Mouse (Mus musculus): ENCODE measurements around the gene Hecw2. TPM values are rescaled to one million over a fixed set of nuclear protein-coding genes. Genes with fewer than 3 reads are reported as not detected.
A peak's percentile ranks its signal among the peaks of the same experiment; 100 is the strongest.

The Hecw2 gene
- total and polyA plus RNA-seq, 3 experiments = 1.6 to 18.8 (median 11.9) TPM

DNA sequence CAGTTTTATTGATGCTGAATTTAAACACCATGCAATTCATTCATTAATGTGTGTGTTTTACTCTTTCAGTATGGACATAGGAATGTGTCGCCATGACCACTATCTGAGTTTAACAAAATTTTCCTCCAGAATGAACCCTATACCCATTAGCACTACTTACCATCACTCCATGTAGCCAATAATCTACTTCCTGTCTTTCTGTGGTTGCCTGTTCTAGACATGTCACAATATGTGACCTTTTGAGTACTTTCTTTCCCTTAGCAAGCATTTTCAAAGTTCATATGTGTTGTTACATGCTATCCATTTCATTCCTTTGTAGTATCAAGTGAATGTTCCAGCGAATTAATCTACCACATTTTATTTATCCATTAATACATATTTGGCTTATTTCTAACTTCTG is 294.6 kb downstream of the Hecw2 start:
- Histone ChIP-seq H3K36me3 (ENCODE audit: control insufficient read depth, insufficient read depth, low read length) (no peaks in the 10 kb centered on the region), H3K27ac (no peak overlapping the region), H3K79me2 (replicated peaks; ENCODE audit: control insufficient read depth, insufficient read depth, low read length) (no peaks in the 10 kb centered on the region), H3K9ac (ENCODE audit: low read depth, low read length) (no peak overlapping the region), H3K4me1 (ENCODE audit: control insufficient read depth, insufficient read depth, low read length) (no peaks in the 10 kb centered on the region), H3K27me3 (ENCODE audit: control insufficient read depth, insufficient read depth, low read length) (no peaks in the 10 kb centered on the region), H3K4me3 (no peak overlapping the region)
- no peak for TF ChIP-seq EP300 (IDR thresholded peaks at IDR 0.05; ENCODE audit: insufficient read depth, low read depth, low read length)
- no peak for TF ChIP-seq CTCF (IDR thresholded peaks at IDR 0.05)
- no peak for TF ChIP-seq POLR2A (IDR thresholded peaks at IDR 0.05; ENCODE audit: insufficient read depth, low read depth, low read length)
- intact Hi-C loops (cut with DNase I) = no loop called here
- no peak for DNase-seq
- WGBS = 97% methylated on average over 2 of the region's 2 CpGs

DNA sequence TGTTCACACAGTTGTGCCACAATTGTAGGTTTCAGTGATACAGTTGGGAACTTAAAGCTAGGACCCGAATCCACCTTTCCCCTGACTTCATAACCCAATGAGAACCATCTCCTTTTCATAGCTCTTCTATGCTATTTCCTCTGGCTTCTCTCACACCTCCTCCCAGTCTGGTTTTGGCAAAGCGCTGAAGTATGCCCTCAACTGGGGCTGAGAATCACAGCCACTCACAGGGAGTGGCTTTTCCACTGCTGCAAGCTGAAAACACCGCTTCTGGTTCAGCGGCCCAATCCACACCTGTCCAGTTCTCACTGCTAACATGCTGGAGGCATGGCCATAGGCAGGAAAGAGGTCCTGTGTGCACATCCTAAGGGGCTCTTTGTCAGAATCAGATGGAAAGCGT is 300.7 kb downstream of the Hecw2 start:
- intact Hi-C loops (cut with DNase I) = loop anchor here (5.0 kb wide), 1 partner anchor 127 kb away; no protein-coding TSS in a partner anchor
- WGBS = 88% methylated on average over 5 of the region's 5 CpGs

DNA sequence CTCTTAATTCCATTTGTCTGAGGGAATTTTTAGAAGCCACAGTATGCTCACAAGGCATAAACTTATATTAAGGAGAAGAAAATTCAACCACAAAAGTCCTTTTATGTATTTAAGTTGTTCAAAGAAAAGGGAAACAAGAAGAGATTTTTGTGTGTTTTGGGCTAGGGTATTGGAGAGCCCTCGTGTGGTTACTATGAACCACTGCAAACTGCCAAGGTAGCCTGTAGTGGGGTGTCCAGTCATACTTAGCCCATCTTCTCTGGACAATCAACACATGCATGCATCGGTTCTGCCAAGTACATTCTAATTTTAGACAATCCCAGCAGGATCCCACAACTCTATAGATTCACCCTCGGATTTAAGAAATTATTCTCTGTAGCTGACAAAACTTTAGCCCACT is 304.6 kb downstream of the Hecw2 start:
- no peaks in the 10 kb centered on the region; the same call in 1 of the 2 replicates for H3K36me3 ChIP-seq (ENCODE audit: control insufficient read depth, insufficient read depth, low read length)
- no peaks in the 10 kb centered on the region for H3K27me3 ChIP-seq (ENCODE audit: control insufficient read depth, insufficient read depth, low read length)
- no peak overlapping the region for H3K4me3 ChIP-seq
- no peaks in the 10 kb centered on the region for H3K79me2 ChIP-seq (replicated peaks; ENCODE audit: control insufficient read depth, insufficient read depth, low read length)
- H3K4me1 ChIP-seq (ENCODE audit: control insufficient read depth, insufficient read depth, low read length) = no peaks in the 10 kb centered on the region
- WGBS = 39% methylated on average over 3 of the region's 3 CpGs
- no peak for TF ChIP-seq POLR2A (IDR thresholded peaks at IDR 0.05; ENCODE audit: insufficient read depth, low read depth, low read length)
- peak; percentile 82 for TF ChIP-seq CTCF (IDR thresholded peaks at IDR 0.05)
- TF ChIP-seq EP300 (IDR thresholded peaks at IDR 0.05; ENCODE audit: insufficient read depth, low read depth, low read length) = no peak
- intact Hi-C loops (cut with DNase I) = loop anchor here (2.0 to 5.0 kb wide), 2 partner anchors 123 to 174 kb away; no protein-coding TSS in a partner anchor
- no peak overlapping the region for H3K9ac ChIP-seq (ENCODE audit: low read depth, low read length)
- no peak overlapping the region for H3K27ac ChIP-seq
- no peak for DNase-seq

More for the DNA sequence above, 300.7 kb downstream of the Hecw2 start:
- Histone ChIP-seq H3K9ac (ENCODE audit: low read depth, low read length) (no peak overlapping the region), H3K4me3 (no peak overlapping the region), H3K79me2 (replicated peaks; ENCODE audit: control insufficient read depth, insufficient read depth, low read length) (no peaks in the 10 kb centered on the region), H3K27me3 (ENCODE audit: control insufficient read depth, insufficient read depth, low read length) (no peaks in the 10 kb centered on the region), H3K4me1 (ENCODE audit: control insufficient read depth, insufficient read depth, low read length) (no peaks in the 10 kb centered on the region), H3K27ac (no peak overlapping the region), H3K36me3 (ENCODE audit: control insufficient read depth, insufficient read depth, low read length) (no peaks in the 10 kb centered on the region; the same call in 1 of the 2 replicates)
- DNase-seq = no peak
- no peak for TF ChIP-seq CTCF (IDR thresholded peaks at IDR 0.05)
- TF ChIP-seq EP300 (IDR thresholded peaks at IDR 0.05; ENCODE audit: insufficient read depth, low read depth, low read length) = no peak
- TF ChIP-seq POLR2A (IDR thresholded peaks at IDR 0.05; ENCODE audit: insufficient read depth, low read depth, low read length) = no peak

DNA sequence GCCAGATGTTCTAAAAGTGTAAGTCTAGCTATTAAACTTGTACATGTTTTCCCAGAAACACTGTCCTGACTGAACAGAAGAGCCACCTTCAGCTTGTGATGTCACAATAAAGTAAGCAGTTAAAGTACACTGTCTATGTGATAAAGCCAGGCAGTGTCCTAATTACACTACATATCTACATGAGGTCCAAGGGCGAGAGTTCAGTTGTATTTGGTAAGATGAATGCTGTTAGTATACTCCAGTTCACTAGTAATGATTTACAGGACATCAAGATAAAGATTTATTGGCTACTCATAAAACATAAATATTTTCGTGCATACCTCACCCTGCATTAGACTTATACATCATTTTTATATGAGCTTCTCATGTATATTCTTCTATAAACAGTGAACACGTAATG is 305.2 kb downstream of the Hecw2 start:
- Histone ChIP-seq H3K27ac (no peak overlapping the region), H3K36me3 (ENCODE audit: control insufficient read depth, insufficient read depth, low read length) (no peaks in the 10 kb centered on the region; the same call in 1 of the 2 replicates), H3K9ac (ENCODE audit: low read depth, low read length) (no peak overlapping the region), H3K4me1 (ENCODE audit: control insufficient read depth, insufficient read depth, low read length) (no peaks in the 10 kb centered on the region), H3K79me2 (replicated peaks; ENCODE audit: control insufficient read depth, insufficient read depth, low read length) (no peaks in the 10 kb centered on the region), H3K27me3 (ENCODE audit: control insufficient read depth, insufficient read depth, low read length) (no peaks in the 10 kb centered on the region), H3K4me3 (no peak overlapping the region)
- 92% methylated on average over 3 of the region's 3 CpGs for WGBS
- no peak for DNase-seq
- intact Hi-C loops (cut with DNase I) = loop anchor here (2.0 to 5.0 kb wide), 2 partner anchors 123 to 173 kb away; no protein-coding TSS in a partner anchor
- TF ChIP-seq POLR2A (IDR thresholded peaks at IDR 0.05; ENCODE audit: insufficient read depth, low read depth, low read length) (no peak), CTCF (IDR thresholded peaks at IDR 0.05) (no peak), EP300 (IDR thresholded peaks at IDR 0.05; ENCODE audit: insufficient read depth, low read depth, low read length) (no peak)

DNA sequence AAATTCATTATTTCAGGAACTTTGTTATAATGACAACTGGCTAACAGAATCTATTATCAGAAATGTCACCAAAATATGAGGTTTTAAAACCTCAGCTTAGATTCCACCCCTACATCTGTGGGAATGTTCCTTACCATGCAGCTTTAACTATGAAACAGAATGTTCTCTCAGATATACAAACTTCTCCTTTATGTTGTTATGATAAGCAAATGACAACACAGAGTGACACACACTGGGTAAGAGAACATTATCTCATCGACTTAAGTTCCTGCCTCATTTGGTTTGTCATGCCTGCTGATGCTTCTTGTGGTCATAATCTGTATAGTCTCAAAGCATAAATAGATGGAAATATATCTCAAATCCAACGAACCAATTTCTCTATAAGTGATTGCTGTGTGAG is 312.5 kb downstream of the Hecw2 start:
- TF ChIP-seq EP300 (IDR thresholded peaks at IDR 0.05; ENCODE audit: insufficient read depth, low read depth, low read length) = no peak
- TF ChIP-seq POLR2A (IDR thresholded peaks at IDR 0.05; ENCODE audit: insufficient read depth, low read depth, low read length) = no peak
- no peak for TF ChIP-seq CTCF (IDR thresholded peaks at IDR 0.05)

DNA sequence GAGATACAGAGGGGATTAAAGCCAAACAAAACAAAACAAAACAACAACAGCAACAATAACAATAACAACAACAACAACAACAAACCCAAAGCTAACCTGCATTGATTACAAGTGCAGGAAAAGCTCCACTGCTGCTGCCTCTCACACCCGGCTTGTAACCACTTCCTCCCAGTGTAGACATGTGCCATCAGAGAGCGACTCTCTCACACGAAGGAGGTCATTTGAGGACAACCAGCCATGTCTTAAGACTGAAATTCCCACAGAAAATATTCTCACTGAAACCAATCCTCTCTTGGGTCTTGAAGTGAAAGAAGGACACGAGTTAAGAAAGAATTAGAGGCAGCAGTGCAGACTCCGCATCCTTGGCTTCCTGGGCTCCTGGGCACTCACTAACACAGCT is 319.0 kb downstream of the Hecw2 start:
- peak in 1 of 2 experiments; percentile 15 for DNase-seq
- H3K4me1 ChIP-seq (ENCODE audit: control insufficient read depth, insufficient read depth, low read length) = no peaks in the 10 kb centered on the region; the same call in 1 of the 2 replicates
- no peak overlapping the region for H3K4me3 ChIP-seq
- no peaks in the 10 kb centered on the region for H3K27me3 ChIP-seq (ENCODE audit: control insufficient read depth, insufficient read depth, low read length)
- H3K79me2 ChIP-seq (replicated peaks; ENCODE audit: control insufficient read depth, insufficient read depth, low read length) = no peaks in the 10 kb centered on the region
- TF ChIP-seq CTCF (IDR thresholded peaks at IDR 0.05) = no peak
- no peak for TF ChIP-seq EP300 (IDR thresholded peaks at IDR 0.05; ENCODE audit: insufficient read depth, low read depth, low read length)
- no peak for TF ChIP-seq POLR2A (IDR thresholded peaks at IDR 0.05; ENCODE audit: insufficient read depth, low read depth, low read length)
- H3K9ac ChIP-seq (ENCODE audit: low read depth, low read length) = no peak overlapping the region
- 55% methylated on average over 5 of the region's 5 CpGs for WGBS
- no peaks in the 10 kb centered on the region; the same call in 1 of the 2 replicates for H3K36me3 ChIP-seq (ENCODE audit: control insufficient read depth, insufficient read depth, low read length)
- intact Hi-C loops (cut with DNase I) = no loop called here
- H3K27ac ChIP-seq = peak overlapping the region; percentile 11

More for the DNA sequence above, 312.5 kb downstream of the Hecw2 start:
- no peaks in the 10 kb centered on the region for H3K27me3 ChIP-seq (ENCODE audit: control insufficient read depth, insufficient read depth, low read length)
- H3K9ac ChIP-seq (ENCODE audit: low read depth, low read length) = no peak overlapping the region
- H3K4me1 ChIP-seq (ENCODE audit: control insufficient read depth, insufficient read depth, low read length) = no peaks in the 10 kb centered on the region; the same call in 1 of the 2 replicates
- no peaks in the 10 kb centered on the region for H3K36me3 ChIP-seq (ENCODE audit: control insufficient read depth, insufficient read depth, low read length)
- 54% methylated on average over 2 of the region's 2 CpGs for WGBS
- intact Hi-C loops (cut with DNase I) = no loop called here
- DNase-seq = no peak
- no peak overlapping the region for H3K4me3 ChIP-seq
- no peaks in the 10 kb centered on the region for H3K79me2 ChIP-seq (replicated peaks; ENCODE audit: control insufficient read depth, insufficient read depth, low read length)
- no peak overlapping the region for H3K27ac ChIP-seq
